Mouse (Mus musculus) spleen, adult 2 months (tissue): Measurements from ENCODE around the gene Sdf4.

Experiments used
- CTCF ChIP-seq: fragments of 200-500 bp; IDR thresholded peaks from 2 replicates; pipeline ENCODE4 v1.5.1; 2011; ENCODE audit warnings: mild to moderate bottlenecking, inconsistent platforms; ENCODE audit not compliant: insufficient read depth, insufficient read length, insufficient replicate concordance; ENCODE audit errors: extremely low read depth
- POLR2A ChIP-seq: fragments of 200-500 bp; IDR thresholded peaks from 2 replicates; pipeline ENCODE4 v1.6.1; 2011; ENCODE audit warnings: low read depth, low read length, inconsistent platforms

DNA sequence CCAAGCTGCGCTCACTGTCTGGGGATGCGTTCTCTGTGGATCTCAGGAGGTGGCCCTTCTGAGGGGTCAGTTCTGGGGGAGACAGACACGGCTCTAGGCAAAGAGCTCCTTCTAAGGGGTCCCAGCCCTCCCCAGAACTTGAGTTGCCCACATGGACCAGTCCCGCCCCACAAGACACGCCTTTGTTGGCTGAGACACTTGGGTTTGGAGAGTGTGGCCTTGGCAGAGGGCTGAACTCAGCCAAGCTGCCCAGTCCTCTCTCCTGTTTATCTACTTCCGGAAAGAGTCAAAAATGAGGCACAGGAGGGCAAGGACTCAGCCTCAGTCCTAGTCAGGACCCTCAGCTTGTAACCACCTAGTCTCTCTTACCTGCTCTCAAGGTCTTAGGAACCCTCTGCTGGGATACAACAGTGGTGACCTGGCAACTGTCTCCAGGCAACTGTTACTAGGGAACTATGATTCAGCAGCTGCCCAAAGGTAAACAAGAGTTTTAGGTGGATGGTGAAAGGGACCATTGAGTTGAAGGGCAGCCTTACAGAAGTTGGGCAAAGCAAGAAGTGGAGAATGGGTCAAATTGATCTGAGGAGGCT, 57.8 kb downstream of the Sdf4 start:
- no peak for TF ChIP-seq POLR2A
- no peak for TF ChIP-seq CTCF
